Mouse (Mus musculus): Measurements from ENCODE around the gene Mapk8ip2.

The Mapk8ip2 gene

GRCm38 (mm10) chr15:89452906-89453864 is 528 bp upstream of the Mapk8ip2 start:
- DNase-seq (ENCODE audit: low read depth, low spot score), result peak; percentile 82

GRCm38 (mm10) chr15:89454857-89455256 is 1.1 kb downstream of the Mapk8ip2 start:
- no peak for DNase-seq (ENCODE audit: low read depth, low spot score)

- DNase-seq (ENCODE audit: low read depth, low spot score), result no peak
Measured at GRCm38 (mm10) chr15:89455642-89456041, 1.9 kb downstream of the Mapk8ip2 start.

GRCm38 (mm10) chr15:89458942-89459341 is 5.2 kb downstream of the Mapk8ip2 start:
- DNase-seq (ENCODE audit: low read depth, low spot score), result no peak

GRCm38 (mm10) chr15:89459821-89460220 is 6.1 kb downstream of the Mapk8ip2 start:
- no peak for DNase-seq (ENCODE audit: low read depth, low spot score)

- DNase-seq (ENCODE audit: low read depth, low spot score), result no peak
Measured at GRCm38 (mm10) chr15:89460298-89460697, 6.6 kb downstream of the Mapk8ip2 start.

GRCm38 (mm10) chr15:89461321-89461720 is 7.6 kb downstream of the Mapk8ip2 start:
- no peak for DNase-seq (ENCODE audit: low read depth, low spot score)

- DNase-seq (ENCODE audit: low read depth, low spot score), result no peak
Measured at GRCm38 (mm10) chr15:89462176-89462575, 8.5 kb downstream of the Mapk8ip2 start.

- DNase-seq (ENCODE audit: low read depth, low spot score), result no peak
Measured at GRCm38 (mm10) chr15:89463334-89464235, 9.9 kb downstream of the Mapk8ip2 start.

GRCm38 (mm10) chr15:89465052-89465451 is 11.3 kb downstream of the Mapk8ip2 start:
- DNase-seq (ENCODE audit: low read depth, low spot score), result peak; percentile 48

GRCm38 (mm10) chr15:89468577-89468976 is 14.9 kb downstream of the Mapk8ip2 start:
- peak; percentile 47 for DNase-seq (ENCODE audit: low read depth, low spot score)

- DNase-seq (ENCODE audit: low read depth, low spot score), result no peak
Measured at GRCm38 (mm10) chr15:89471476-89471875, 17.8 kb downstream of the Mapk8ip2 start.

- DNase-seq (ENCODE audit: low read depth, low spot score), result no peak
Measured at GRCm38 (mm10) chr15:89473370-89473769, 19.7 kb downstream of the Mapk8ip2 start.

GRCm38 (mm10) chr15:89473921-89474320 is 20.2 kb downstream of the Mapk8ip2 start:
- no peak for DNase-seq (ENCODE audit: low read depth, low spot score)

GRCm38 (mm10) chr15:89474596-89475292 is 21.0 kb downstream of the Mapk8ip2 start:
- no peak for DNase-seq (ENCODE audit: low read depth, low spot score)

- no peak for DNase-seq (ENCODE audit: low read depth, low spot score)
Measured at GRCm38 (mm10) chr15:89475293-89475600, 21.5 kb downstream of the Mapk8ip2 start.

GRCm38 (mm10) chr15:89475611-89476474 is 22.1 kb downstream of the Mapk8ip2 start:
- DNase-seq (ENCODE audit: low read depth, low spot score), result peak; percentile 88

- DNase-seq (ENCODE audit: low read depth, low spot score), result no peak
Measured at GRCm38 (mm10) chr15:89476475-89476815, 22.7 kb downstream of the Mapk8ip2 start.

- DNase-seq (ENCODE audit: low read depth, low spot score), result no peak
Measured at GRCm38 (mm10) chr15:89477091-89477491, 23.4 kb downstream of the Mapk8ip2 start, which contains the start of gene Arsa. Gene Arsa (minus strand): TSS chr15:89477425.

- DNase-seq (ENCODE audit: low read depth, low spot score), result no peak
Measured at GRCm38 (mm10) chr15:89477806-89478205, 24.1 kb downstream of the Mapk8ip2 start.

- no peak for DNase-seq (ENCODE audit: low read depth, low spot score)
Measured at GRCm38 (mm10) chr15:89478622-89479021, 24.9 kb downstream of the Mapk8ip2 start.
